Mouse (Mus musculus): ENCODE data around the gene Zmynd11. TPM values are rescaled to one million over a fixed set of nuclear protein-coding genes. Genes with fewer than 3 reads are reported as not detected.

Gene Zmynd11
- polyA plus RNA-seq (2016; fragmentation: Nextera tagmentation; extraction: Ambion mirVana): 104 and 111 TPM in 2 replicates

- peaks cover 65% of the 10 kb centered on the region for H3K4me1 ChIP-seq
- H3K9me3 ChIP-seq (replicated peaks): no peaks in the 10 kb centered on the region
- WGBS: under 1% methylated on average over 96 of the region's 98 CpGs
- H3K36me3 ChIP-seq: no peaks in the 10 kb centered on the region
- H3K27ac ChIP-seq (replicated peaks): peak within 1 kb of the TSS; percentile 100
- H3K4me3 ChIP-seq: peak within 1 kb of the TSS; percentile 97
- H3K27me3 ChIP-seq (ENCODE audit: low read depth, poor library complexity, severe bottlenecking): no peaks in the 10 kb centered on the region
- peak; percentile 73 for DNase-seq (ENCODE audit: low spot score)
Measured at GRCm38 (mm10) chr13:9764646-9765536, at the start of gene Zmynd11. Gene Zmynd11 (minus strand): TSS chr13:9765330.

- DNase-seq (ENCODE audit: low spot score): peak; percentile 83
- Histone ChIP-seq H3K36me3 (no peaks in the 10 kb centered on the region), H3K27ac (replicated peaks) (peak overlapping the region; percentile 84), H3K27me3 (ENCODE audit: low read depth, poor library complexity, severe bottlenecking) (no peaks in the 10 kb centered on the region), H3K4me1 (peaks cover 30% of the 10 kb centered on the region), H3K4me3 (peak overlapping the region; percentile 47), H3K9me3 (replicated peaks) (no peaks in the 10 kb centered on the region)
- WGBS: 3% methylated on average over 12 of the region's 12 CpGs
Measured at GRCm38 (mm10) chr13:9795889-9796631, 30.9 kb upstream of the Zmynd11 start.

GRCm38 (mm10) chr13:9786050-9786449 lies 20.9 kb upstream of the Zmynd11 start:
- Histone ChIP-seq H3K27me3 (ENCODE audit: low read depth, poor library complexity, severe bottlenecking) (no peaks in the 10 kb centered on the region), H3K4me1 (no peaks in the 10 kb centered on the region), H3K4me3 (no peak overlapping the region), H3K27ac (replicated peaks) (no peak overlapping the region), H3K36me3 (no peaks in the 10 kb centered on the region), H3K9me3 (replicated peaks) (0 out of 2 replicates have a peak, but pooled peaks cover 3% of the 10 kb centered on the region)
- WGBS: 74% methylated on average over 3 of the region's 3 CpGs
- DNase-seq (ENCODE audit: low spot score): no peak

GRCm38 (mm10) chr13:9783717-9784116 lies 18.6 kb upstream of the Zmynd11 start:
- no peaks in the 10 kb centered on the region for H3K4me1 ChIP-seq
- no peaks in the 10 kb centered on the region for H3K36me3 ChIP-seq
- DNase-seq (ENCODE audit: low spot score): no peak
- WGBS: 80% methylated on average over 3 of the region's 3 CpGs
- no peak overlapping the region for H3K27ac ChIP-seq (replicated peaks)
- H3K9me3 ChIP-seq (replicated peaks): 0 out of 2 replicates have a peak, but pooled peaks cover 3% of the 10 kb centered on the region
- H3K27me3 ChIP-seq (ENCODE audit: low read depth, poor library complexity, severe bottlenecking): no peaks in the 10 kb centered on the region
- H3K4me3 ChIP-seq: no peak overlapping the region

- WGBS: 81% methylated on average over 5 of the region's 5 CpGs
- Histone ChIP-seq H3K4me1 (no peaks in the 10 kb centered on the region), H3K27me3 (ENCODE audit: low read depth, poor library complexity, severe bottlenecking) (no peaks in the 10 kb centered on the region), H3K36me3 (no peaks in the 10 kb centered on the region), H3K27ac (replicated peaks) (no peak overlapping the region), H3K9me3 (replicated peaks) (no peaks in the 10 kb centered on the region), H3K4me3 (no peak overlapping the region)
- DNase-seq (ENCODE audit: low spot score): no peak
Measured at GRCm38 (mm10) chr13:9775901-9776300, 10.8 kb upstream of the Zmynd11 start.

GRCm38 (mm10) chr13:9774077-9774476 lies 8.9 kb upstream of the Zmynd11 start:
- no peak for DNase-seq (ENCODE audit: low spot score)

GRCm38 (mm10) chr13:9767279-9767678 lies 2.1 kb upstream of the Zmynd11 start:
- WGBS: 72% methylated on average over 5 of the region's 5 CpGs
- Histone ChIP-seq H3K9me3 (replicated peaks) (no peaks in the 10 kb centered on the region), H3K36me3 (no peaks in the 10 kb centered on the region), H3K4me1 (peaks cover 49% of the 10 kb centered on the region), H3K4me3 (no peak overlapping the region), H3K27ac (replicated peaks) (no peak overlapping the region), H3K27me3 (ENCODE audit: low read depth, poor library complexity, severe bottlenecking) (no peaks in the 10 kb centered on the region)
- DNase-seq (ENCODE audit: low spot score): no peak

More at GRCm38 (mm10) chr13:9774077-9774476, 8.9 kb upstream of the Zmynd11 start:
- Histone ChIP-seq H3K36me3 (no peaks in the 10 kb centered on the region), H3K9me3 (replicated peaks) (no peaks in the 10 kb centered on the region), H3K4me1 (peaks cover 13% of the 10 kb centered on the region), H3K4me3 (no peak overlapping the region), H3K27ac (replicated peaks) (no peak overlapping the region), H3K27me3 (ENCODE audit: low read depth, poor library complexity, severe bottlenecking) (no peaks in the 10 kb centered on the region)

- no peak for DNase-seq (ENCODE audit: low spot score)
- peaks cover 57% of the 10 kb centered on the region for H3K4me1 ChIP-seq
- no peaks in the 10 kb centered on the region for H3K36me3 ChIP-seq
- peak overlapping the region; percentile 97 for H3K4me3 ChIP-seq
- H3K27me3 ChIP-seq (ENCODE audit: low read depth, poor library complexity, severe bottlenecking): no peaks in the 10 kb centered on the region
- H3K9me3 ChIP-seq (replicated peaks): no peaks in the 10 kb centered on the region
- H3K27ac ChIP-seq (replicated peaks): peak overlapping the region; percentile 100
- 60% methylated on average over 1 of the region's 1 CpGs for WGBS
Measured at GRCm38 (mm10) chr13:9766497-9766896, 1.4 kb upstream of the Zmynd11 start.

- H3K4me3 ChIP-seq: peak overlapping the region; percentile 97
- DNase-seq (ENCODE audit: low spot score): no peak
- H3K36me3 ChIP-seq: no peaks in the 10 kb centered on the region
- WGBS: 9% methylated on average over 4 of the region's 4 CpGs
- no peaks in the 10 kb centered on the region for H3K27me3 ChIP-seq (ENCODE audit: low read depth, poor library complexity, severe bottlenecking)
- peak overlapping the region; percentile 100 for H3K27ac ChIP-seq (replicated peaks)
- peaks cover 65% of the 10 kb centered on the region for H3K4me1 ChIP-seq
- no peaks in the 10 kb centered on the region for H3K9me3 ChIP-seq (replicated peaks)
Measured at GRCm38 (mm10) chr13:9765537-9765851, 364 bp upstream of the Zmynd11 start.

GRCm38 (mm10) chr13:9763828-9764645 lies 1.1 kb downstream of the Zmynd11 start:
- peak; percentile 75 for DNase-seq (ENCODE audit: low spot score)
- Histone ChIP-seq H3K27ac (replicated peaks) (peak overlapping the region; percentile 100), H3K4me3 (peak overlapping the region; percentile 97), H3K27me3 (ENCODE audit: low read depth, poor library complexity, severe bottlenecking) (no peaks in the 10 kb centered on the region), H3K9me3 (replicated peaks) (no peaks in the 10 kb centered on the region), H3K4me1 (peaks cover 68% of the 10 kb centered on the region), H3K36me3 (no peaks in the 10 kb centered on the region)
- WGBS: under 1% methylated on average over 90 of the region's 111 CpGs

- no peak for DNase-seq (ENCODE audit: low spot score)
- Histone ChIP-seq H3K4me1 (peaks cover 74% of the 10 kb centered on the region), H3K4me3 (peak overlapping the region; percentile 97), H3K36me3 (no peaks in the 10 kb centered on the region), H3K27me3 (ENCODE audit: low read depth, poor library complexity, severe bottlenecking) (no peaks in the 10 kb centered on the region), H3K9me3 (replicated peaks) (no peaks in the 10 kb centered on the region), H3K27ac (replicated peaks) (peak overlapping the region; percentile 100)
- WGBS: 9% methylated on average over 21 of the region's 21 CpGs
Measured at GRCm38 (mm10) chr13:9763100-9763827, 1.9 kb downstream of the Zmynd11 start.

- Histone ChIP-seq H3K27me3 (ENCODE audit: low read depth, poor library complexity, severe bottlenecking) (no peaks in the 10 kb centered on the region), H3K9me3 (replicated peaks) (no peaks in the 10 kb centered on the region), H3K4me3 (peak overlapping the region; percentile 3), H3K36me3 (no peaks in the 10 kb centered on the region), H3K4me1 (peaks cover 60% of the 10 kb centered on the region), H3K27ac (replicated peaks) (peak overlapping the region; percentile 53; the same call in 1 of the 2 replicates)
- 41% methylated on average over 6 of the region's 6 CpGs for WGBS
- peak; percentile 48 for DNase-seq (ENCODE audit: low spot score)
Measured at GRCm38 (mm10) chr13:9760057-9760456, 5.1 kb downstream of the Zmynd11 start.

Data from midbrain, embryonic 10.5 days (tissue).